Mouse (Mus musculus): ENCODE measurements around the gene Olfr535.

- TF ChIP-seq CTCF (IDR thresholded peaks at IDR 0.05; ENCODE audit: control insufficient read depth, insufficient read depth, insufficient replicate concordance, low read depth, low read length) (no peak), POLR2A (IDR thresholded peaks at IDR 0.05; ENCODE audit: control insufficient read depth, low read depth, low read length) (no peak)
Measured at GRCm38 (mm10) chr7:140539746-140540145, 55.7 kb downstream of the Olfr535 start.

Data from testis, adult 2 months (tissue).